Mouse (Mus musculus) heart, embryonic 15.5 days (tissue): ENCODE measurements around the gene Rab11fip3. TPM values are rescaled to one million over a fixed set of nuclear protein-coding genes. Genes with fewer than 3 reads are reported as not detected.

Source experiments
- ATAC-seq: fragments of 200-750 bp; cut with Nextera tagmentation; replicated peaks from 2 replicates; pipeline ENCODE4 v1.8.0; 2017; ENCODE audit warnings: low read depth, moderate TSS enrichment; ENCODE audit not compliant: insufficient number of reproducible peaks, insufficient read depth, low FRiP score
- H3K27ac ChIP-seq: fragments of 300-500 bp; sonication (generic); 2 replicates; pipeline ENCODE4 v1.5.1; 2015; ENCODE audit warnings: mild to moderate bottlenecking, inconsistent platforms
- H3K27me3 ChIP-seq: fragments of 300-500 bp; sonication (generic); 2 replicates; pipeline ENCODE4 v1.6.1; 2015; ENCODE audit warnings: inconsistent platforms
- H3K36me3 ChIP-seq: fragments of 300-500 bp; sonication (generic); 2 replicates; pipeline ENCODE4 v1.6.1; 2015; ENCODE audit warnings: mild to moderate bottlenecking, inconsistent platforms
- H3K4me1 ChIP-seq: fragments of 300-500 bp; sonication (generic); replicated peaks from 2 replicates; pipeline ENCODE4 v1.6.1; 2015; ENCODE audit warnings: inconsistent platforms
- H3K4me2 ChIP-seq: fragments of 300-500 bp; sonication (generic); 2 replicates; pipeline ENCODE4 v1.6.1; 2015; ENCODE audit warnings: inconsistent platforms, mild to moderate bottlenecking, moderate library complexity
- H3K4me3 ChIP-seq: fragments of 300-500 bp; sonication (generic); 2 replicates; pipeline ENCODE4 v1.5.1; 2015; ENCODE audit warnings: mild to moderate bottlenecking, inconsistent platforms
- H3K9ac ChIP-seq: fragments of 300-500 bp; sonication (generic); 2 replicates; pipeline ENCODE4 v1.6.1; 2015; ENCODE audit warnings: mild to moderate bottlenecking, inconsistent platforms
- H3K9me3 ChIP-seq: fragments of 300-500 bp; sonication (generic); replicated peaks from 2 replicates; pipeline ENCODE4 v1.6.1; 2016; ENCODE audit warnings: inconsistent platforms
- WGBS: fragments of 180-500 bp; shearing (Covaris S2); methylation state at CpG from one replicate; pipeline ENCODE4 v1.1.7; 2015; ENCODE audit warnings: mixed read lengths; 5-methylcytosine and 5-hydroxymethylcytosine counted together
- polyA plus RNA-seq: library from polyadenylated mRNA; unstranded; fragments of >200 nt; fragmentation: Nextera tagmentation; extraction: Ambion mirVana; gene quantifications from 2 replicates; pipeline ENCODE4 v1.2.1, GENCODE M21; 2015

Rab11fip3 gene
- polyA plus RNA-seq, 1 experiment from 2014 or later = 10.2 TPM

DNA sequence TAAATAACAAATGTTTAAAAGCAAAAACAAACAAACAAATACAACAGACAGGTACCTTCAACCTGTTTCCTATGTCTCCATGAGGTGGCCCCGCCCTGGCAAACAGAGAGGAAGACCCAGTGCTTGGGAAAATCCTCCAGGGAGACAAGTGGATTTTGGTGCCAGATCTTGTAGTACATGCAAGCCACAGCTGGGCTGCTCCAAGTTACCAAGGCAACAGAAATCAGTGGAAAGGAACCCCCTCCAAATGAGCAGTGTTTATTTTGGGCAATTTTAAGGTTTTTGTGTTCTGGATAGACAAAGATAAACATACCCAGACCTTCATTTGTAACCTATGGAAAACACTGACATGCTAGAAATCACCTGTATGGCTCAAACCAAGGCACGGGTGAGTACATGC lies 9.5 kb upstream of the Rab11fip3 start:
- WGBS = 75% methylated on average over 2 of the region's 2 CpGs
- no peak overlapping the region for H3K9ac ChIP-seq
- no peak overlapping the region for H3K27ac ChIP-seq
- H3K36me3 ChIP-seq = peaks cover 6% of the 10 kb centered on the region; the same call in 1 of the 2 replicates
- no peak overlapping the region for H3K4me2 ChIP-seq
- ATAC-seq = no peak
- H3K9me3 ChIP-seq = no peaks in the 10 kb centered on the region
- no peaks in the 10 kb centered on the region for H3K4me1 ChIP-seq
- H3K4me3 ChIP-seq = no peak overlapping the region
- no peaks in the 10 kb centered on the region; the same call in 1 of the 2 replicates for H3K27me3 ChIP-seq

- Histone ChIP-seq H3K4me1 (peaks cover under 1% of the 10 kb centered on the region), H3K4me3 (no peak overlapping the region), H3K36me3 (no peaks in the 10 kb centered on the region), H3K27ac (no peak overlapping the region), H3K27me3 (peaks cover 8% of the 10 kb centered on the region; the same call in 1 of the 2 replicates), H3K9me3 (no peaks in the 10 kb centered on the region), H3K9ac (no peak overlapping the region), H3K4me2 (no peak overlapping the region)
- WGBS = 58% methylated on average over 3 of the region's 3 CpGs
- no peak for ATAC-seq
Observed at GRCm38 (mm10) chr17:26075246-26075645, 5.9 kb upstream of the Rab11fip3 start.

GRCm38 (mm10) chr17:26070136-26070535 lies 781 bp upstream of the Rab11fip3 start:
- no peaks in the 10 kb centered on the region for H3K36me3 ChIP-seq
- no peaks in the 10 kb centered on the region for H3K9me3 ChIP-seq
- WGBS = 22% methylated on average over 6 of the region's 6 CpGs
- H3K4me1 ChIP-seq = peaks cover 39% of the 10 kb centered on the region
- peaks cover 8% of the 10 kb centered on the region; the same call in 1 of the 2 replicates for H3K27me3 ChIP-seq
- H3K4me3 ChIP-seq = peak overlapping the region; percentile 77
- 0 out of 2 replicates have a peak overlapping the region, but pooled peaks have one; percentile 75 for H3K9ac ChIP-seq
- H3K27ac ChIP-seq = no peak overlapping the region
- H3K4me2 ChIP-seq = peak overlapping the region; percentile 96
- ATAC-seq = no peak

DNA sequence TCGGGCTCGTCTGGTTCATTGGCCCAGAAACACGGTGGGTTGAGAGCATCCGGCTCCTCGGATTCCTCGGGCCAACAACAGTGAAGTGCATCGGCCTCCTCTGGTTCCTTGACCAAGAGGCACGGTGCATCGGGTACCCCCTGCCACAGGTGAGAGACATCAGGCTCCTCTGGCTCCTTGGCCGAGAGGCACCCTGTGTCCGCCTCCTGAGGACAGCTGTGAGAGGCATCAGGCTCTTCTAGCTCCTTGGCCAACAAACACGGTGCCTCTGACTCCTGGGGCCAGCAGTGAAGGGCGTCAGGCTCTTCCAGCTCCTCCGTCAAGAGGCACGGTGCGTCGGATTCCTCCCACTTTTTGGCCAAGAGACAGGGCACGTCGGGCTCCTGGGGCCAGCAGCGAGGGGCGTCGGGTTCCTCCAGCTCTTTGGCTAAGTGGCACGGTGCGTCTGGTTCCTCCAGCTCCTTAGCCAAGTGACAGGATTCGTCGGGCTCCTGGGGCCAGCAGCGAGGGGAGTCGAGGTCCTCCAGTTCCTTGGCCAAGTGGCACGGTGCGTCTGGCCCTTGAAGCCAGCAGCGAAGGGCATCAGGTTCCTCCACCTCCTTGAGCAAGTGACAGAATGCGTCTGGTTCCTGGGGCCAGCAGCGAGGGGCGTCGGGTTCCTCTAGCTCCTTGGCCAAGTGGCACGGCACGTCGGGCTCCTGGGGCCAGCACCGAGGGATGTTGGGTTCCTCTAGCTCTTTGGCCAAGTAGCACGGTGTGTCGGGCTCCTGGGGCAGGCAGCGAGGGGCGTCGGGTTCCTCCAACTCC lies 1.1 kb downstream of the Rab11fip3 start:
- Histone ChIP-seq H3K36me3 (no peaks in the 10 kb centered on the region), H3K9ac (peak overlapping the region; percentile 75), H3K4me2 (peak overlapping the region; percentile 96), H3K27ac (no peak overlapping the region), H3K27me3 (peaks cover 8% of the 10 kb centered on the region; the same call in 1 of the 2 replicates), H3K4me1 (peaks cover 47% of the 10 kb centered on the region), H3K9me3 (no peaks in the 10 kb centered on the region), H3K4me3 (peak overlapping the region; percentile 77)
- WGBS = 2% methylated on average over 44 of the region's 44 CpGs
- ATAC-seq = peak; percentile 32; the same call in 1 of the 2 replicates

GRCm38 (mm10) chr17:26066488-26067020 lies 2.8 kb downstream of the Rab11fip3 start:
- Histone ChIP-seq H3K9ac (0 out of 2 replicates have a peak overlapping the region, but pooled peaks have one; percentile 75), H3K36me3 (no peaks in the 10 kb centered on the region), H3K9me3 (no peaks in the 10 kb centered on the region), H3K4me2 (peak overlapping the region; percentile 96), H3K27ac (no peak overlapping the region), H3K4me1 (peaks cover 47% of the 10 kb centered on the region), H3K4me3 (peak overlapping the region; percentile 77; the same call in 1 of the 2 replicates), H3K27me3 (0 out of 2 replicates have a peak, but pooled peaks cover 4% of the 10 kb centered on the region)
- 87% methylated on average over 7 of the region's 7 CpGs for WGBS
- no peak for ATAC-seq

GRCm38 (mm10) chr17:26064916-26065315 lies 4.4 kb downstream of the Rab11fip3 start:
- H3K27ac ChIP-seq = 0 out of 2 replicates have a peak overlapping the region, but pooled peaks have one; percentile 3
- ATAC-seq = no peak
- no peak overlapping the region for H3K4me3 ChIP-seq

DNA sequence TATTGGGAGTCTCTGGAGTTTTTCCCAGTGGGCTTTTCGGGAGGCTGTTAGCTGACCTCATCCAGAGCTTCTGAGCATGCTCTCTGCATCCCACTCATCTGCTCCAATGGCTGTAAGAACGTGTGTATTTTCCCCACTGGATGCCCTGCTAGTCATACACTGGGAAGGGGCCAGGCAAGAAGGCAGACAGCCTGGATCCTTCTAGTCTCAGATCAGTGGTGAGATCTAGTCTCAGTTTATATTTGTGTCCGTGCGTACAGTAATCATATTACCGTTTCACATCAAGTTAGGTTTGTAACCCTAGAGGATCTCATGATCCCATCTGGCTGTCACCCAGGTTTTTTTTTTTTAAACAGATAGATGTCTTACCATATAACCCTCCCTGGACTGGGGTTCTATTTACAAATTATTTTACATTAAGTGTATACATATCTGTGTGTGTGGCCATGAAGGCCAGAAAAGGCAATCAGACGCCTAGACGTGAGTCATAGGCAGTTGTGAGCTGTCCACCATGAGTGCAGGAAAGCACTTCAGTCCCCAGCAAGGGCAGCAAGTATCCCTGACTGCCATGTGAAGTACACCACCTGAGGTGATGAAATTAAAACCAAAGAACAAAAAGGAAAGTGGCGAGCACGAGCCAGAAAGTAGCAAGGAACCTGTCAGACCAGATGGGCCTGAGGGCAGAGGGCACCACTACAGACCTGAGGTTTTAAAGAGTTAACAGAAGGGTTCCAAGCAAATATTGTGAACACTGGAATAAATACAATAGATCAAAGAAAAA lies 11.4 kb downstream of the Rab11fip3 start:
- Histone ChIP-seq H3K4me3 (no peak overlapping the region), H3K4me1 (peaks cover 13% of the 10 kb centered on the region), H3K9ac (no peak overlapping the region), H3K27me3 (no peaks in the 10 kb centered on the region), H3K9me3 (no peaks in the 10 kb centered on the region), H3K36me3 (no peaks in the 10 kb centered on the region), H3K4me2 (no peak overlapping the region), H3K27ac (no peak overlapping the region)
- 74% methylated on average over 9 of the region's 9 CpGs for WGBS
- ATAC-seq = no peak

More at GRCm38 (mm10) chr17:26064916-26065315, 4.4 kb downstream of the Rab11fip3 start:
- no peaks in the 10 kb centered on the region for H3K9me3 ChIP-seq
- 52% methylated on average over 6 of the region's 6 CpGs for WGBS
- no peaks in the 10 kb centered on the region for H3K27me3 ChIP-seq
- H3K36me3 ChIP-seq = no peaks in the 10 kb centered on the region
- H3K4me1 ChIP-seq = peaks cover 44% of the 10 kb centered on the region
- no peak overlapping the region for H3K4me2 ChIP-seq
- H3K9ac ChIP-seq = no peak overlapping the region

GRCm38 (mm10) chr17:26057278-26057677 lies 12.1 kb downstream of the Rab11fip3 start:
- H3K36me3 ChIP-seq = no peaks in the 10 kb centered on the region
- ATAC-seq = no peak
- no peak overlapping the region for H3K27ac ChIP-seq
- no peak overlapping the region for H3K9ac ChIP-seq
- no peak overlapping the region for H3K4me3 ChIP-seq
- H3K27me3 ChIP-seq = no peaks in the 10 kb centered on the region
- no peak overlapping the region for H3K4me2 ChIP-seq
- H3K9me3 ChIP-seq = no peaks in the 10 kb centered on the region
- peaks cover 13% of the 10 kb centered on the region for H3K4me1 ChIP-seq
- WGBS = 89% methylated on average over 8 of the region's 8 CpGs

DNA sequence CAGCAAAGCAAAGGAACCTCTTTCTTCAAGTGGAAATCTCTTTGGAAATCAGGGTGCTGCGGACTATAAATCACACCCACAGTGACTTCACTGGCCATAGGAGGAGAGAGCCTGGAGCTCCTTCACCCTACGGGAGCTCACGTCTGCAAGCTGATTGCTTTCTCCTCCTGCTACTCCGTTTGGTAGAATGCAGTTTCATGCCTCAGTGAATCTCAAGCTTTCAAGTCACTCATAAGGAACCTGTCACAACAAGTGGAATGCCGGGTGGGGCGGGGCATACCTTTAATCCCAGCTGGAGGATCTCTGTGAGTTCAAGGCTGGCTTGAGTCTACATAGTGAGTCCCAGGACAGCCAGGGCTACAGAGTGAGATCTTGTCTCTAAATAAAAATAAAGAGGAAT lies 14.2 kb downstream of the Rab11fip3 start:
- Histone ChIP-seq H3K36me3 (no peaks in the 10 kb centered on the region), H3K9ac (no peak overlapping the region), H3K4me1 (peaks cover 13% of the 10 kb centered on the region), H3K27me3 (no peaks in the 10 kb centered on the region), H3K4me2 (no peak overlapping the region), H3K4me3 (no peak overlapping the region), H3K9me3 (no peaks in the 10 kb centered on the region), H3K27ac (no peak overlapping the region)
- WGBS = 65% methylated on average over 6 of the region's 6 CpGs
- ATAC-seq = no peak

DNA sequence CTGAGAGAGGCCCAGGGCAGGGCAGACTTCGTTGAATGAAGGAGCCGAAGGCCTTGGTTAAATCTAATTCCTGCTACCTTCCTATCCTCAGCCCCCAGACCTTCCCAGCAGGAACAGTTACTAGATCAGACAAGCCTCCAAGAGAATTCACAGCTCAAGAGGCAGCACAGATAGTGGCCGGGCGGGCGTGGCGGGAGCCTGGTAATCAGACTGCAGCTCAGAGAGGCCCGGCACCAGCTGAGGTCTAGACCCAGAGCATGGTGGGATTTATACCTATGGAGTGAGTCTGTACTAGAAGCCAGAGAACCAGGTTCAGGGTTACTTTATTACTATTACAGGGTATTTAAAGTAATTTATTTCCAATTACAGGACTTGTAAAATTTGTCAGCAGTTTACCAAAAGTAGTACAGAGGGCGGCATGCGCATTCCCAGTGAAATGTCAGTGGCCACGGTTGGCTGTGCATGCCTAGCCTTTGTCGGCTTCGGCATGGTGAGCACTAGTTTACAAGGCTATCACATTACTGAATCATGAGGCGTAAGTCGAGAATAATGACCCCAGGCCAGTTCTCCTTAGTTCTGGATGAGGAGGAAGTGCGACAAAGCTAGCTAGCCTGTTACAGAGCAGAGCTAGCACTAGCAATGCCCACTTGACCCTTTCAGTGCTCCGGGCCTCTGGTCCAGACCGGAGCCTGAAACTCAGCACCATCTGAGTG lies 15.1 kb downstream of the Rab11fip3 start:
- H3K36me3 ChIP-seq = no peaks in the 10 kb centered on the region
- no peak overlapping the region for H3K4me3 ChIP-seq
- WGBS = 44% methylated on average over 17 of the region's 17 CpGs
- peaks cover 13% of the 10 kb centered on the region for H3K4me1 ChIP-seq
- H3K9me3 ChIP-seq = no peaks in the 10 kb centered on the region
- H3K4me2 ChIP-seq = peak overlapping the region; percentile 15; the same call in 1 of the 2 replicates
- no peaks in the 10 kb centered on the region for H3K27me3 ChIP-seq
- no peak for ATAC-seq
- no peak overlapping the region for H3K9ac ChIP-seq
- peak overlapping the region; percentile 44 for H3K27ac ChIP-seq
